Mouse (Mus musculus): ENCODE results near the gene Prdm2.

DNA sequence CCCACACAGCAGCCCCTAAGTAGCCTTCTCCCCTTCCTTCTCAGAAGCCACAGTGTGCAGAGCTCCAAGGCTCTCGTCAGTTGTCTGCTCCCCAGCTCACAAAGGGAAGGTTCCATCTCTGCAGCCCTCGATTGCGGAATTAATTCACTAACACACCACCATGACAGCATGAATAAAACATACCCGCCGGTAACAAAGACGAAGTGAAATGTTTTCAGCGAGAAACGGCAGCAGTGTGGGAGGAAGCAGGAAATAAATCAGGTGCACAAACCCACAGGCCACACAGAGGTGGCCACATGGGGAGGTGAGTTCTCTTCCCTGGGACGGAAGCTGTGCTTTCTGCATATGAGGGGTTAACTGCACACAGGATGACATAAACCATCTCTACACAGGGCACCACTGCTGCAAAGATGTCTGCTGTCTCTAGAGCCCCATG is 6.5 kb upstream of the Prdm2 start:
- TF ChIP-seq POLR2A (IDR thresholded peaks at IDR 0.05; ENCODE audit: insufficient read depth, low read depth, low read length) (no peak), CTCF (IDR thresholded peaks at IDR 0.05) (no peak)
